Mouse (Mus musculus) layer of hippocampus, postnatal 14 days (tissue): ENCODE measurements around the gene Socs2. TPM values are rescaled to one million over a fixed set of nuclear protein-coding genes. Genes with fewer than 3 reads are reported as not detected.

Source experiments
- DNase-seq, 2 experiments: peaks; one replicate each; pipeline ENCODE4 v3.0.0; 2021 to 2022; ENCODE audit warnings: low spot score in 2 of 2, mixed read lengths in 1 of 2
- total RNA-seq, 2 experiments: library from RNA; stranded (reverse); gene quantifications; 2 replicates each; pipeline ENCODE4 v1.2.3; 2021

Socs2 gene
- total RNA-seq, 2 experiments from 2014 or later = 58.1 to 58.9 TPM

- DNase-seq = no peak
Measured at GRCm38 (mm10) chr10:95426207-95427115, 9.5 kb upstream of the Socs2 start.

- no peak for DNase-seq
Measured at GRCm38 (mm10) chr10:95422681-95423080, 5.7 kb upstream of the Socs2 start.

GRCm38 (mm10) chr10:95420284-95420683 is 3.3 kb upstream of the Socs2 start:
- DNase-seq = no peak

GRCm38 (mm10) chr10:95419726-95420125 is 2.7 kb upstream of the Socs2 start:
- no peak for DNase-seq

GRCm38 (mm10) chr10:95418631-95419030 is 1.7 kb upstream of the Socs2 start:
- DNase-seq = no peak

- DNase-seq = peak; percentile 50 to 60
Measured at GRCm38 (mm10) chr10:95417496-95418236, 686 bp upstream of the Socs2 start.

- no peak for DNase-seq
Measured at GRCm38 (mm10) chr10:95416361-95416684, 657 bp downstream of the Socs2 start.

GRCm38 (mm10) chr10:95415533-95416360 is 1.2 kb downstream of the Socs2 start:
- peak; percentile 34 to 47 for DNase-seq

- peak in 1 of 2 experiments; percentile 9 for DNase-seq
Measured at GRCm38 (mm10) chr10:95415159-95415532, 1.8 kb downstream of the Socs2 start.

- DNase-seq = peak; percentile 24 to 25
Measured at GRCm38 (mm10) chr10:95414316-95415158, 2.4 kb downstream of the Socs2 start.

- no peak for DNase-seq
Measured at GRCm38 (mm10) chr10:95411139-95411538, 5.8 kb downstream of the Socs2 start.

- DNase-seq = no peak
Measured at GRCm38 (mm10) chr10:95410709-95411108, 6.3 kb downstream of the Socs2 start.

GRCm38 (mm10) chr10:95410209-95410608 is 6.8 kb downstream of the Socs2 start:
- no peak for DNase-seq

- DNase-seq = no peak
Measured at GRCm38 (mm10) chr10:95409149-95409548, 7.8 kb downstream of the Socs2 start.

- DNase-seq = no peak
Measured at GRCm38 (mm10) chr10:95408487-95408886, 8.5 kb downstream of the Socs2 start.

GRCm38 (mm10) chr10:95407541-95408160 is 9.3 kb downstream of the Socs2 start:
- no peak for DNase-seq

GRCm38 (mm10) chr10:95404774-95405173 is 12.2 kb downstream of the Socs2 start:
- no peak for DNase-seq

- no peak for DNase-seq
Measured at GRCm38 (mm10) chr10:95399689-95400354, 17.2 kb downstream of the Socs2 start.

- DNase-seq = no peak
Measured at GRCm38 (mm10) chr10:95398489-95398888, 18.5 kb downstream of the Socs2 start.
